Mouse (Mus musculus): Measurements from ENCODE around the gene Skp1a. TPM values are rescaled to one million over a fixed set of nuclear protein-coding genes. Genes with fewer than 3 reads are reported as not detected.

Gene Skp1a
- polyA plus RNA-seq (2014; fragmentation: Illumina TruSeq; extraction: RNeasy Lipid Tissue Mini Kit (QIAGEN cat#74804); ENCODE audit: low read depth, low replicate concordance) = 674 TPM

GRCm38 (mm10) chr11:52231606-52232541, at the start of gene Skp1a:
Skp1a (plus strand) TSS chr11:52231995.

GRCm38 (mm10) chr11:52213887-52214286, 17.9 kb upstream of the Skp1a start, which contains the start of gene Olfr1371:
Olfr1371 (minus strand) TSS chr11:52213987.

GRCm38 (mm10) chr11:52282774-52283595, 51.2 kb downstream of the Skp1a start, which contains the start of gene Tcf7:
Tcf7 (minus strand) TSS chr11:52283014.

Other genes with a start within 250 kb of the Skp1a start
- gene Ube2b, start 231.2 kb upstream of the Skp1a start, polyA plus RNA-seq (2014; fragmentation: Illumina TruSeq; extraction: RNeasy Lipid Tissue Mini Kit (QIAGEN cat#74804); ENCODE audit: low read depth, low replicate concordance) = 259 TPM
- gene Cdkl3, start 227.8 kb upstream of the Skp1a start, polyA plus RNA-seq (2014; fragmentation: Illumina TruSeq; extraction: RNeasy Lipid Tissue Mini Kit (QIAGEN cat#74804); ENCODE audit: low read depth, low replicate concordance) = 0.90 TPM
- 59.2 TPM for gene Ppp2ca, start 133.3 kb upstream of the Skp1a start, polyA plus RNA-seq (2014; fragmentation: Illumina TruSeq; extraction: RNeasy Lipid Tissue Mini Kit (QIAGEN cat#74804); ENCODE audit: low read depth, low replicate concordance)
- gene Olfr1373, start 86.5 kb upstream of the Skp1a start, polyA plus RNA-seq (2014; fragmentation: Illumina TruSeq; extraction: RNeasy Lipid Tissue Mini Kit (QIAGEN cat#74804); ENCODE audit: low read depth, low replicate concordance) = not detected
- gene Olfr1371, start 18.0 kb upstream of the Skp1a start, polyA plus RNA-seq (2014; fragmentation: Illumina TruSeq; extraction: RNeasy Lipid Tissue Mini Kit (QIAGEN cat#74804); ENCODE audit: low read depth, low replicate concordance) = not detected
- 3.1 TPM for gene Tcf7, start 51.0 kb downstream of the Skp1a start, polyA plus RNA-seq (2014; fragmentation: Illumina TruSeq; extraction: RNeasy Lipid Tissue Mini Kit (QIAGEN cat#74804); ENCODE audit: low read depth, low replicate concordance)
- gene Vdac1, start 128.9 kb downstream of the Skp1a start, polyA plus RNA-seq (2014; fragmentation: Illumina TruSeq; extraction: RNeasy Lipid Tissue Mini Kit (QIAGEN cat#74804); ENCODE audit: low read depth, low replicate concordance) = 180 TPM
- 145 TPM for gene 9530068E07Rik, start 164.4 kb downstream of the Skp1a start, polyA plus RNA-seq (2014; fragmentation: Illumina TruSeq; extraction: RNeasy Lipid Tissue Mini Kit (QIAGEN cat#74804); ENCODE audit: low read depth, low replicate concordance)

All from liver, adult 10 weeks (tissue).